Mouse (Mus musculus) G1E (cell line): ENCODE measurements around the gene Myom1.

Experiments used
- CTCF ChIP-seq: IDR thresholded peaks from 2 replicates; pipeline ENCODE4 v1.5.1; 2012; ENCODE audit warnings: low read depth, low read length, inconsistent platforms, mixed read lengths
- GATA1 ChIP-seq: IDR thresholded peaks from 2 replicates; pipeline ENCODE4 v1.6.1; 2012; ENCODE audit warnings: borderline replicate concordance, low read length, inconsistent platforms, mixed read lengths
- GATA2 ChIP-seq: IDR thresholded peaks from 2 replicates; pipeline ENCODE4 v1.6.1; 2012; ENCODE audit warnings: low read depth, low read length, inconsistent platforms, borderline replicate concordance
- POLR2AphosphoS5 ChIP-seq: IDR thresholded peaks from 2 replicates; pipeline ENCODE4 v1.6.1; 2012; ENCODE audit warnings: low read depth, low read length, inconsistent platforms; ENCODE audit not compliant: insufficient replicate concordance
- TAL1 ChIP-seq: conservative IDR thresholded peaks from 2 replicates; pipeline ENCODE4 v1.6.1; 2012; ENCODE audit warnings: low read depth, low read length, inconsistent platforms, mixed read lengths

DNA sequence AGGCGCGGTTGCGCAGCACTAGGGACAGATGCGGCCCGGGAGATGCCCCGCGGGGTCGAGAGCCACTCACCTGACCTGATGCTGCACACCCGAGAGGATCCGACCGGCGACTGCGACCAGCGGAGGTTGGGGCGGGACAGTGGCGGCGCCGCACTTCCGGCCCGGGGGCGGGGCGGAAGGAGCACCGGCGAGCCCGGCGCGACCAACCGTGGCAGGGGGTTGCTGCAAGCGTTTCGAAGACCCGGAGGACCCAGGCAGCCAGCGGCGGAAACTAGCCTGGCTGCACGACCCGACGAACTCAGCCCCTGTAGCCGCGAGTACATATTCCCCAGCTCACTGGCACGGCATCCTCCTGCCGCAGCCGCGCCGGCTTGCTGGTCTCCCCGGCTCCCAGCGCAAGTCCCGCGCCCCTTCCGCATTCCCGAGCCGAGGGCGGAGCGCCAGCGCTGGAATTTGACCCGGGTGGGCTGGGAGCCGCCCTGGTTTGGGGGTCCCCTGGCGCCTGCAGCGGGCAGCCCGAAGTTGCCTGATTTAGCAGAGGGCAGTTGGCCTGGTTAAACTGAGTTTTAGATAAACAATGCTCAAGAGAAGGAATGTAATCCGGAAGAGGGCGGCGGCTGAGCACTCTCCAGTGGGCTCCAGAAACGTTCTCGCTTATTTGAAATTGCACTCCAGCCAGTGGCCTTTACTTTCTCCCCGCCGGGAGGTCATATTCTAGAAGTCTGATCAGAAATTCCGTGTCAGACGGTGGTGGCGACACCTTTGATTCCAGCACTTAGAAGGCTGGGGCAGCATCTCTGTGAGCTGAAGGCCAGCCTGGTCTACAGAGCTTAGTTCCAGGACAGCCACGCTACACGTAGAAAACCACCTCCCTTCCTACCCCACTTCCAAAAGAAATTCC is 11.8 kb upstream of the Myom1 start:
- TF ChIP-seq POLR2AphosphoS5 (no peak), CTCF (no peak), GATA1 (no peak), TAL1 (no peak), GATA2 (no peak)
